ENCODE assay signal across 28 mouse cellular contexts in the genomic region with DNA sequence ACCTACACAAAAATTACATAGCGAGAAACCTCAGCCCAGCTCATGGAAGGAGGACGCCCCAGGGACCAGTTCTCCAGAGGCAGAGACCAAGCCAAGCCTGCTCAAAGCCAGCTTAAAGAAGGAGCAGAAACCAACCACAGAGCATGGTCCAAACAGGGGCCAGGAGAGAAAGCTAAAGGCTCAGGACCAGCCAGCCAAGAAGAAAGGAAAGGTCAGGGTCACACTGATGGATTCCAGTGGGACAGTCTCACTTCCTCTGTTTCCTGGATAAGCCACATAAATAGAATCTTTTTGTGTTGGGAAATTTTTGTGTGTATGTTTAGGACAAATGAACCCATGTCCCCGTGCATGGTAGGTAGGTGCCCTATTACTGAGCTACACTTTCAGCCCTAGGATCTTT. TPM values are rescaled to one million over a fixed set of nuclear protein-coding genes. Genes with fewer than 3 reads are reported as not detected.
A peak's percentile ranks its signal among the peaks of the same experiment; 100 is the strongest.
DNase-seq lines count a peak whose midpoint lies in the region; ATAC-seq and TF ChIP-seq lines count a peak whose summit lies in the region.
"Had no signal": no experiment of that assay in that cellular context is flagged by ENCODE, and none has a peak within 500 bp of the region (broad histone marks: within the 10 kb centered on the region; RNA-seq: fewer than 3 reads in every experiment).

No protein-coding gene starts in this region.

- ATAC-seq in midbrain, embryonic 11.5 days (ENCODE audit: low FRiP score) = no peak
- ATAC-seq in midbrain, postnatal 0 days (ENCODE audit: low FRiP score) = no peak
- ATAC-seq: forebrain, embryonic 13.5 days; forebrain, embryonic 16.5 days; hindbrain, embryonic 16.5 days; intestine, embryonic 15.5 days; Patski had no signal

- intact Hi-C loops in heart, adult 2 months (cut with DNase I) = no loop called here

- no peak overlapping the region for H3K9ac ChIP-seq in heart, adult 2 months (ENCODE audit: low read depth, low read length)
- H3K9ac ChIP-seq in midbrain, embryonic 11.5 days (ENCODE audit: low read length) = no peak overlapping the region
- no peak overlapping the region for H3K9ac ChIP-seq in midbrain, postnatal 0 days (replicated peaks; ENCODE audit: low read length, poor library complexity, severe bottlenecking)
- H3K9ac ChIP-seq: forebrain, embryonic 13.5 days; heart, embryonic 13.5 days; hindbrain, embryonic 13.5 days; intestine, embryonic 15.5 days had no signal

- no peak overlapping the region for H3K27ac ChIP-seq in heart, adult 2 months
- no peak overlapping the region for H3K27ac ChIP-seq in midbrain, embryonic 11.5 days (ENCODE audit: low read depth, low read length)
- no peak overlapping the region for H3K27ac ChIP-seq in midbrain, postnatal 0 days (ENCODE audit: low read depth, low read length)
- no peak overlapping the region for H3K27ac ChIP-seq in layer of hippocampus, adult 2 months
- H3K27ac ChIP-seq: forebrain, embryonic 10.5 days; forebrain, embryonic 13.5 days; heart, embryonic 10.5 days; heart, embryonic 13.5 days; hindbrain, embryonic 10.5 days; hindbrain, embryonic 13.5 days; intestine, embryonic 15.5 days had no signal

- no peaks in the 10 kb centered on the region for H3K79me2 ChIP-seq in heart, adult 2 months (replicated peaks; ENCODE audit: control insufficient read depth, insufficient read depth, low read length)

- TF ChIP-seq EP300 in heart, adult 2 months (IDR thresholded peaks at IDR 0.05; ENCODE audit: insufficient read depth, low read depth, low read length) = no peak

- TF ChIP-seq CTCF in heart, adult 2 months (IDR thresholded peaks at IDR 0.05) = no peak
- TF ChIP-seq CTCF in midbrain, postnatal 0 days (IDR thresholded peaks at IDR 0.05) = no peak
- TF ChIP-seq CTCF in layer of hippocampus, adult 2 months (conservative IDR thresholded peaks at IDR 0.05) = no peak

- H3K27me3 ChIP-seq in heart, adult 2 months (ENCODE audit: control insufficient read depth, insufficient read depth, low read length) = no peaks in the 10 kb centered on the region
- no peaks in the 10 kb centered on the region for H3K27me3 ChIP-seq in midbrain, embryonic 11.5 days (ENCODE audit: control insufficient read depth, insufficient read depth, low read length)
- H3K27me3 ChIP-seq in midbrain, postnatal 0 days (ENCODE audit: insufficient read depth, low read length) = no peaks in the 10 kb centered on the region
- H3K27me3 ChIP-seq: CH12.LX; forebrain, embryonic 13.5 days; heart, embryonic 13.5 days; hindbrain, embryonic 13.5 days; intestine, embryonic 15.5 days; Patski had no signal

- H3K36me3 ChIP-seq in heart, adult 2 months (ENCODE audit: control insufficient read depth, insufficient read depth, low read length) = no peaks in the 10 kb centered on the region; the same call in 1 of the 2 replicates
- H3K36me3 ChIP-seq in midbrain, embryonic 11.5 days (ENCODE audit: control insufficient read depth, insufficient read depth, low read length) = no peaks in the 10 kb centered on the region
- no peaks in the 10 kb centered on the region for H3K36me3 ChIP-seq in midbrain, postnatal 0 days (ENCODE audit: insufficient read depth, low read length)
- H3K36me3 ChIP-seq: forebrain, embryonic 10.5 days; G1E; heart, embryonic 10.5 days; heart, embryonic 13.5 days; hindbrain, embryonic 10.5 days; hindbrain, embryonic 13.5 days; intestine, embryonic 15.5 days had no signal

- TF ChIP-seq POLR2A in heart, adult 2 months (IDR thresholded peaks at IDR 0.05; ENCODE audit: insufficient read depth, low read depth, low read length) = no peak

- DNase-seq in adrenal gland, adult 2 months = peak; percentile 58
- DNase-seq in adrenal gland, postnatal 25 days = no peak
- peak; percentile 87 for DNase-seq in heart, adult 11 months
- no peak for DNase-seq in heart, adult 2 months
- DNase-seq in midbrain, embryonic 11.5 days (ENCODE audit: low spot score, missing footprints) = peak; percentile 59
- DNase-seq in midbrain, postnatal 0 days (ENCODE audit: low spot score) = no peak
- DNase-seq in layer of hippocampus, adult 2 months (ENCODE audit: low spot score in 2 of 2) = no peak
- DNase-seq: B cell, adult 2 months; cerebellum, adult 18-20 months; cerebellum, adult 9-10 months; cerebellum, postnatal 14 days; gastrocnemius, postnatal 10 days; gastrocnemius, postnatal 36 days; heart, adult 18-20 months; heart, postnatal 36 days; kidney, adult 11 months had no signal

- H3K4me2 ChIP-seq in midbrain, embryonic 11.5 days = no peak overlapping the region
- H3K4me2 ChIP-seq in midbrain, postnatal 0 days (ENCODE audit: low read depth, low read length, poor library complexity, severe bottlenecking) = no peak overlapping the region
- H3K4me2 ChIP-seq: forebrain, embryonic 13.5 days; heart, embryonic 13.5 days; hindbrain, embryonic 13.5 days; intestine, embryonic 15.5 days had no signal

- no peaks in the 10 kb centered on the region for H3K9me3 ChIP-seq in midbrain, embryonic 11.5 days (ENCODE audit: control insufficient read depth, low read length)
- H3K9me3 ChIP-seq in midbrain, postnatal 0 days (ENCODE audit: low read length) = no peaks in the 10 kb centered on the region
- H3K9me3 ChIP-seq: forebrain, embryonic 10.5 days; forebrain, embryonic 13.5 days; G1E; heart, embryonic 10.5 days; heart, embryonic 13.5 days; hindbrain, embryonic 10.5 days; hindbrain, embryonic 13.5 days; intestine, embryonic 15.5 days had no signal

- 48% methylated on average over 3 of the region's 3 CpGs for WGBS in heart, adult 2 months
- WGBS in midbrain, embryonic 11.5 days = 80% methylated on average over 3 of the region's 3 CpGs
- WGBS in midbrain, postnatal 0 days = 82% methylated on average over 3 of the region's 3 CpGs

- no peak overlapping the region for H3K4me3 ChIP-seq in heart, adult 2 months
- no peak overlapping the region for H3K4me3 ChIP-seq in midbrain, embryonic 11.5 days (ENCODE audit: low read depth, low read length)
- no peak overlapping the region for H3K4me3 ChIP-seq in midbrain, postnatal 0 days (ENCODE audit: low read depth, low read length)
- no peak overlapping the region for H3K4me3 ChIP-seq in layer of hippocampus, adult 2 months
- H3K4me3 ChIP-seq: forebrain, embryonic 10.5 days; forebrain, embryonic 13.5 days; heart, embryonic 10.5 days; heart, embryonic 13.5 days; hindbrain, embryonic 10.5 days; hindbrain, embryonic 13.5 days; intestine, embryonic 15.5 days had no signal

- no peaks in the 10 kb centered on the region for H3K4me1 ChIP-seq in heart, adult 2 months (ENCODE audit: control insufficient read depth, insufficient read depth, low read length)
- no peaks in the 10 kb centered on the region for H3K4me1 ChIP-seq in midbrain, embryonic 11.5 days (ENCODE audit: control insufficient read depth, insufficient read depth, low read length)
- no peaks in the 10 kb centered on the region for H3K4me1 ChIP-seq in midbrain, postnatal 0 days (ENCODE audit: insufficient read depth, low read length)
- H3K4me1 ChIP-seq: forebrain, embryonic 10.5 days; forebrain, embryonic 13.5 days; heart, embryonic 10.5 days; heart, embryonic 13.5 days; hindbrain, embryonic 10.5 days; hindbrain, embryonic 13.5 days; intestine, embryonic 15.5 days had no signal

RNA-seq across cellular contexts. Expression of gene Zcwpw1, which starts 9.0 kb away (rescaled TPM):
- total RNA-seq in adrenal gland, adult 2 months (2021) = 1 to 10 TPM; 2.0 to 2.2 TPM
- polyA plus RNA-seq in adrenal gland, adult 2 months (2012; rRNA removed) = 0.38 and 0.56 TPM in 2 replicates
- 3.6 and 5.2 TPM in 2 replicates for total RNA-seq in adrenal gland, postnatal 25 days (2021)
- under 1 TPM; 0.44 to 0.52 TPM for total RNA-seq in heart, adult 2 months (2021)
- polyA plus RNA-seq in heart, adult 2 months (2012; rRNA removed) = 0.39 and 0.50 TPM in 2 replicates
- 11.4 and 14.8 TPM in 2 replicates for polyA plus RNA-seq in midbrain, embryonic 11.5 days (2014; fragmentation: Nextera tagmentation; extraction: Ambion mirVana)
- 5.8 and 7.7 TPM in 2 replicates for total RNA-seq in midbrain, postnatal 0 days (2014; rRNA removed)
- 9.0 and 9.4 TPM in 2 replicates for polyA plus RNA-seq in midbrain, postnatal 0 days (2015; fragmentation: Nextera tagmentation; extraction: Ambion mirVana)
- 1 to 10 TPM; 5.7 to 8.1 TPM for total RNA-seq in layer of hippocampus, adult 2 months (2021)

RNA-seq across cellular contexts. Expression of gene Mepce, which starts 9.2 kb away (rescaled TPM):
- total RNA-seq in adrenal gland, adult 2 months (2021) = 10 to 100 TPM; 43.9 to 46.4 TPM
- polyA plus RNA-seq in adrenal gland, adult 2 months (2012; rRNA removed) = 29.9 and 35.4 TPM in 2 replicates
- total RNA-seq in adrenal gland, postnatal 25 days (2021) = 58.3 and 66.5 TPM in 2 replicates
- total RNA-seq in heart, adult 2 months (2021) = 10 to 100 TPM; 21.3 to 26.0 TPM
- polyA plus RNA-seq in heart, adult 2 months (2012; rRNA removed) = 24.1 and 31.5 TPM in 2 replicates
- 11.4 and 11.5 TPM in 2 replicates for polyA plus RNA-seq in midbrain, embryonic 11.5 days (2014; fragmentation: Nextera tagmentation; extraction: Ambion mirVana)
- 40.8 and 46.0 TPM in 2 replicates for total RNA-seq in midbrain, postnatal 0 days (2014; rRNA removed)
- 16.1 and 17.6 TPM in 2 replicates for polyA plus RNA-seq in midbrain, postnatal 0 days (2015; fragmentation: Nextera tagmentation; extraction: Ambion mirVana)
- 10 to 100 TPM; 43.6 to 49.2 TPM for total RNA-seq in layer of hippocampus, adult 2 months (2021)

RNA-seq across cellular contexts. Expression of gene Ppp1r35, which starts 18.0 kb away (rescaled TPM):
- 10 to 100 TPM; 16.1 to 40.1 TPM for total RNA-seq in adrenal gland, adult 2 months (2021)
- polyA plus RNA-seq in adrenal gland, adult 2 months (2012; rRNA removed) = 61.5 and 83.6 TPM in 2 replicates
- total RNA-seq in adrenal gland, postnatal 25 days (2021) = 30.9 and 34.0 TPM in 2 replicates
- 10 to 100 TPM in 1 of 2 experiments, 1 to 10 TPM in 1; 7.4 to 10.8 TPM for total RNA-seq in heart, adult 2 months (2021)
- 6.8 and 12.0 TPM in 2 replicates for polyA plus RNA-seq in heart, adult 2 months (2012; rRNA removed)
- 73.3 and 83.1 TPM in 2 replicates for polyA plus RNA-seq in midbrain, embryonic 11.5 days (2014; fragmentation: Nextera tagmentation; extraction: Ambion mirVana)
- 32.5 and 42.1 TPM in 2 replicates for total RNA-seq in midbrain, postnatal 0 days (2014; rRNA removed)
- polyA plus RNA-seq in midbrain, postnatal 0 days (2015; fragmentation: Nextera tagmentation; extraction: Ambion mirVana) = 38.8 and 47.8 TPM in 2 replicates
- total RNA-seq in layer of hippocampus, adult 2 months (2021) = 10 to 100 TPM; 19.8 to 25.4 TPM

RNA-seq across cellular contexts. Expression of gene Pilra, which starts 39.5 kb away (rescaled TPM):
- total RNA-seq in adrenal gland, adult 2 months (2021) = 1 to 10 TPM; 1.8 to 4.7 TPM
- 2.0 and 2.5 TPM in 2 replicates for polyA plus RNA-seq in adrenal gland, adult 2 months (2012; rRNA removed)
- total RNA-seq in adrenal gland, postnatal 25 days (2021) = 0.67 and 2.8 TPM in 2 replicates
- total RNA-seq in heart, adult 2 months (2021) = 1 to 10 TPM in 1 of 2 experiments, under 1 TPM in 1; 0.97 to 3.1 TPM
- 2.6 and 5.3 TPM in 2 replicates for polyA plus RNA-seq in heart, adult 2 months (2012; rRNA removed)
- 0.18 and 0.72 TPM in 2 replicates for polyA plus RNA-seq in midbrain, embryonic 11.5 days (2014; fragmentation: Nextera tagmentation; extraction: Ambion mirVana)
- not detected in 2 replicates for total RNA-seq in midbrain, postnatal 0 days (2014; rRNA removed)
- 0.09 and 0.29 TPM in 2 replicates for polyA plus RNA-seq in midbrain, postnatal 0 days (2015; fragmentation: Nextera tagmentation; extraction: Ambion mirVana)
- total RNA-seq in layer of hippocampus, adult 2 months (2021) = 1 to 10 TPM in 1 of 2 experiments, under 1 TPM in 1; 0.54 to 1.1 TPM
- polyA plus RNA-seq: forebrain, embryonic 16.5 days had no signal

RNA-seq across cellular contexts. Expression of gene Tsc22d4, which starts 51.1 kb away (rescaled TPM):
- 10 to 100 TPM; 82.9 to 89.9 TPM for total RNA-seq in adrenal gland, adult 2 months (2021)
- polyA plus RNA-seq in adrenal gland, adult 2 months (2012; rRNA removed) = 123 and 136 TPM in 2 replicates
- 86.0 and 104 TPM in 2 replicates for total RNA-seq in adrenal gland, postnatal 25 days (2021)
- 100 to 1,000 TPM; 254 to 258 TPM for total RNA-seq in heart, adult 2 months (2021)
- 223 and 251 TPM in 2 replicates for polyA plus RNA-seq in heart, adult 2 months (2012; rRNA removed)
- 47.0 and 62.9 TPM in 2 replicates for polyA plus RNA-seq in midbrain, embryonic 11.5 days (2014; fragmentation: Nextera tagmentation; extraction: Ambion mirVana)
- total RNA-seq in midbrain, postnatal 0 days (2014; rRNA removed) = 188 and 320 TPM in 2 replicates
- 157 and 179 TPM in 2 replicates for polyA plus RNA-seq in midbrain, postnatal 0 days (2015; fragmentation: Nextera tagmentation; extraction: Ambion mirVana)
- 100 to 1,000 TPM; 160 to 174 TPM for total RNA-seq in layer of hippocampus, adult 2 months (2021)

Comparison
In these comparisons a context has a peak if more than half of its experiments do, and no peak if none do; other contexts are left out.
1. DNase-seq: peak in adrenal gland, adult 2 months (single experiment), heart, adult 11 months (single experiment) and midbrain, embryonic 11.5 days (single experiment); none in adrenal gland, postnatal 25 days (single experiment), heart, adult 2 months (0 of 2), midbrain, postnatal 0 days (single experiment) and layer of hippocampus, adult 2 months (0 of 2).